Mouse (Mus musculus) frontal cortex, adult 2 months (tissue): ENCODE results near the gene Hpcal1. TPM values are rescaled to one million over a fixed set of nuclear protein-coding genes. Genes with fewer than 3 reads are reported as not detected.
"Not testable (repeated sequence)": the region's sequence is repeated elsewhere in the genome, so short reads cannot be mapped to it uniquely, and the experiment has no call there.

Source experiments
- DNase-seq, 2 experiments: peaks; one replicate each; pipeline ENCODE4 v3.0.0; 2022; ENCODE audit warnings: low spot score in 1 of 2; ENCODE audit errors: extremely low spot score in 1 of 2
- polyA plus RNA-seq: library from polyadenylated mRNA; depleted of rRNA; stranded (reverse); fragments of >200 nt; gene quantifications from 2 replicates; pipeline ENCODE4 v1.2.3, GENCODE M21; 2012; rRNA removed

Hpcal1 gene
- polyA plus RNA-seq, 1 experiment, result 80.5 TPM

DNA sequence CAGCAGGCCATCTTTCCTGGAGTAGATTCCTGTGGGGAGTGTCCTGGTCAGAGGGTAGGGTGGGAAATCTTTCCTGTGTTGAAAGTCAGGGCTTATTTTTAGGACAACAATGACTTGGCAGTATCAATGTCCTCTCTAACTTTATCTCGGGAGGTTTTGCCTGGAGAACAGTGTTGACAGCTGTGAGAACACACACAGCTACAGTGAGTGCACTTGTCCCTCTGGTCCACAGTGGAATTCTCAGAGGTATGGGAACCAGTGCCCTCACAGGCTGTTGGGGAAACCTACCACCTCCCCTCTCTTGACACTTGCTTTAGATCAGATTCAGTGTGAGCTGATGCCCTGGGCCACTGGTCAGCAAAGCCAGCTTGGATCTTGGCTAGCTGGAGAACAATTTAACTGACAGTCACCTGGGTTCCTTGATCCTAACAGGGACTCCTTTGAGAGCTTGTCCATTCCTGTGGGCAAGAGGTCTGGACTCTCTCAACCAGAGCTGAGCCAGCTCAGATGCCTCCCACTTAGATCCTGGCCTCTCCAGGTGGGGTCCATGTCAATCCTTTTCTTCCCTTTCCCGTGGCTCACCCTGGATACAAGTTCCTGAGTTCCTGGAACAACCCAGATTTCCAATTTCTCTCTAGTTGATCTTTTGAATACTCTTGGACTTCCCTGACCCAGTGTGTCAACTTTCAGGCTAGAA, 79.0 kb downstream of the Hpcal1 start:
- no peak for DNase-seq

DNA sequence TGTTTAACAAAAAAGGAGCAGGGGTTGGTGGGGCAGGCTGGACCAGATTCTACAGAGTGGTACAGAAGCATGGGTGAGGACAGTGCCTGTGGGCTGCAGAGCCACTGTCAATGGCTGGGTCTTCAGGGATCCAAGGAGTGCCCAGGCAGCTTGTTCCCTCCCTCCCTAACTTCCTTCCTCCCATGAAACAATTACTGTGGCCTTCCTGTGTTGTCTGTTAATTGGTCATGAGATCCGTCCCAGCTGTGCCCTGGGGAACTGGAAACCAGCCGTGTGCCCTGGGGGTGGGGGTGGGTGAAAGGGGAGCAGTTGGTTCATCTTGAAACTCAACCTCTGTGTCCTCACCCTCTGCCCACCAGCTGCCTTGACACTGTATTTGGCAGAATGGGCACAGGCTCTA, 79.9 kb downstream of the Hpcal1 start:
- DNase-seq, result no peak

DNA sequence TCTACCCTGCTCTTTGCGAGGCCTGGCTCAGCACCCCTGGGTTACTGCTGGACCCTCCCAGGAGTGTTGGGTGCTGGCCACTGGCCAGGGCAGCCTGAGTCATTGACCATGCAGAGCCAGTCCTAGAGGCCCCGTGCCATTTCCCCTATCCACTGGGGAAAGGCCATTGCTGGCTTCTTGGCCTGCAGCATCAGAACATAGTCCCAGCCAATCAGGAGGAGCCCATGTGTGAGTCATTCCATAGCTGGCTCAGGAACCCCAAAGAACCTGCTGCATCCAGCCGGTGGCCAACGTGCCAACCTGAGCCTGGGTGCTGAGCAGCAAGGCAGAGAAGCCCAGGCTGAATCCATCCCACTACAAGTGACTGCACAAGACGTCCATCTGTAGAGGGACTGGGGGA, 83.1 kb downstream of the Hpcal1 start:
- not testable (repeated sequence) for DNase-seq

GRCm38 (mm10) chr12:17774842-17775241, 84.2 kb downstream of the Hpcal1 start:
- not testable (repeated sequence) for DNase-seq

DNA sequence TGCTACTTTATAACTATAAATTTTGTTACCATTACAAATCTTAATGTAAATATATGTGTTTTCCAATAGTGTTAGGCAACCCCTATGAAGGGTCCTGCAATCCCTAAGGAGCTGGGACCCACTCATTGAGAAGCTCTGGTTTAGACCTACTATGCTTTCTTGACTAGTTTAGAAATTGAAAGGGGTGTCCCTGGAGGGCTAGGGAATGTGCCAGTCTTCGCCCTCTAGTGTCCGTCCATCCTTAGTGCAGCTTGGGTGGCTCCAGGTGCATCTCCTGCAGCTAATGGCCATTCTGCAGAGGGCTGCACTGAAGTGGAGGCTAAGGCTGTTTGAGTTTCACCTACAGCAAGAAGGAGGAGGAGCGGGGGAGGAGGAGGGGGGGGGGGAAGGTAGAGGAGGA, 87.7 kb downstream of the Hpcal1 start:
- peak in 1 of 2 experiments; percentile 42 for DNase-seq

GRCm38 (mm10) chr12:17779093-17779492, 88.4 kb downstream of the Hpcal1 start:
- DNase-seq, result no peak

GRCm38 (mm10) chr12:17789486-17789885, 98.8 kb downstream of the Hpcal1 start:
- DNase-seq, result no peak

- DNase-seq, result no peak
Measured at GRCm38 (mm10) chr12:17791111-17791510, 100.5 kb downstream of the Hpcal1 start.

- no peak for DNase-seq
Measured at GRCm38 (mm10) chr12:17792756-17793155, 102.1 kb downstream of the Hpcal1 start.

GRCm38 (mm10) chr12:17795660-17796278, 105.1 kb downstream of the Hpcal1 start:
- peak in 1 of 2 experiments; percentile 80 for DNase-seq

GRCm38 (mm10) chr12:17798261-17798660, 107.6 kb downstream of the Hpcal1 start:
- not testable (repeated sequence) for DNase-seq

- DNase-seq, result peak; percentile 49 to 93
Measured at GRCm38 (mm10) chr12:17808542-17808941, 117.9 kb downstream of the Hpcal1 start.

- not testable (repeated sequence) for DNase-seq
Measured at GRCm38 (mm10) chr12:17835279-17835678, 144.6 kb downstream of the Hpcal1 start.

Other genes starting within 250 kb of the Hpcal1 start
- 87.5 and 94.0 TPM in 2 replicates for gene Odc1, start 146.1 kb upstream of the Hpcal1 start, polyA plus RNA-seq